Mouse (Mus musculus): ENCODE measurements around the gene Mat2a. TPM values are rescaled to one million over a fixed set of nuclear protein-coding genes. Genes with fewer than 3 reads are reported as not detected.

The Mat2a gene
- total and polyA plus RNA-seq, 3 experiments, result 319 to 3,179 (median 357) TPM

DNA sequence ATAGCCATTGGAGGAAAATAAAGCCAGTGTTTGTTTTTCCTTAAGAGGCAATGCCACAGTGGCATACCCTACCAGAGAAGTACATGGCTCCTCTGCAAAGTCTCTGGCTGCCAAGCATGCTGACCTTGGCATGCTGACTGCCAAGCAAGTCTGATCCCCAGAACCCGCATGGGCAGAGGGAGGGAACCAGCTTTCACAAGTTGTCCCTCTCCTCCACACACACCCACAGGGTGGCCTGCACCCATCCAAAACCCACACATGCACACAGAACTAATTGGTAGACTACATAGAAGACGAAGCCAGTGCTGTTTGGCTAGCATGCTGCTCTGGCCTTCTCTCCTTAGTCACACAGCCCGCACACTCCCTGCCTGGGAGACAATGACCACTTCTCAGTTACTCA is 38.3 kb upstream of the Mat2a start:
- TF ChIP-seq E2F4 (IDR thresholded peaks at IDR 0.05; ENCODE audit: borderline replicate concordance, low read depth, low read length) (no peak), MAFK (IDR thresholded peaks at IDR 0.05; ENCODE audit: borderline replicate concordance, low read depth, low read length) (no peak), ZNF384 (IDR thresholded peaks at IDR 0.05; ENCODE audit: low read depth, low read length) (no peak), ETS1 (IDR thresholded peaks at IDR 0.05; ENCODE audit: low read depth, low read length) (no peak)
- Histone ChIP-seq H3K9ac (ENCODE audit: control insufficient read depth, low read depth, low read length, poor library complexity, severe bottlenecking) (no peak overlapping the region), H3K27me3 (ENCODE audit: control insufficient read depth in 1 of 2, insufficient read depth in 2 of 2, low read length in 2 of 2) (no peaks in the 10 kb centered on the region), H3K4me1 (ENCODE audit: control insufficient read depth in 1 of 2, insufficient read depth in 2 of 2, low read length in 2 of 2) (peaks cover 35 to 42% of the 10 kb centered on the region in 2 experiments), H3K36me3 (ENCODE audit: control insufficient read depth in 1 of 2, insufficient read depth in 2 of 2, low read length in 2 of 2) (peaks cover 0 to 37% of the 10 kb centered on the region in 2 experiments; a peak in 2 of 4 replicates), H3K9me3 (replicated peaks; ENCODE audit: insufficient read depth, low read length) (no peaks in the 10 kb centered on the region), H3K4me3 (ENCODE audit: control insufficient read depth in 1 of 2, insufficient read depth in 1 of 2, low read depth in 2 of 2, low read length in 2 of 2) (no peak overlapping the region), H3K27ac (ENCODE audit: control insufficient read depth, low read depth, low read length) (no peak overlapping the region), H3K79me2 (ENCODE audit: control insufficient read depth, insufficient read depth, low read length, poor library complexity) (no peaks in the 10 kb centered on the region)
- DNase-seq (ENCODE audit: low read depth, low spot score), result no peak

- no peaks in the 10 kb centered on the region for H3K9me3 ChIP-seq (replicated peaks; ENCODE audit: insufficient read depth, low read length)
- no peaks in the 10 kb centered on the region for H3K27me3 ChIP-seq (ENCODE audit: control insufficient read depth in 1 of 2, insufficient read depth in 2 of 2, low read length in 2 of 2)
- H3K4me3 ChIP-seq (ENCODE audit: control insufficient read depth in 1 of 2, insufficient read depth in 1 of 2, low read depth in 2 of 2, low read length in 2 of 2), result no peak overlapping the region
- peaks cover 29 to 35% of the 10 kb centered on the region in 2 experiments for H3K4me1 ChIP-seq (ENCODE audit: control insufficient read depth in 1 of 2, insufficient read depth in 2 of 2, low read length in 2 of 2)
- H3K27ac ChIP-seq (ENCODE audit: control insufficient read depth, low read depth, low read length), result no peak overlapping the region
- H3K36me3 ChIP-seq (ENCODE audit: control insufficient read depth in 1 of 2, insufficient read depth in 2 of 2, low read length in 2 of 2), result peaks cover 0 to 30% of the 10 kb centered on the region in 2 experiments; a peak in 2 of 4 replicates
- no peaks in the 10 kb centered on the region for H3K79me2 ChIP-seq (ENCODE audit: control insufficient read depth, insufficient read depth, low read length, poor library complexity)
- H3K9ac ChIP-seq (ENCODE audit: control insufficient read depth, low read depth, low read length, poor library complexity, severe bottlenecking), result no peak overlapping the region
- DNase-seq (ENCODE audit: low read depth, low spot score), result no peak
- TF ChIP-seq E2F4 (IDR thresholded peaks at IDR 0.05; ENCODE audit: borderline replicate concordance, low read depth, low read length) (no peak), TCF12 (IDR thresholded peaks at IDR 0.05; ENCODE audit: low read depth, low read length) (no peak), MEF2A (IDR thresholded peaks at IDR 0.05; ENCODE audit: extremely low read depth, insufficient replicate concordance, low read depth, low read length, poor library complexity, severe bottlenecking) (no peak), ZC3H11A (IDR thresholded peaks at IDR 0.05; ENCODE audit: low read depth, low read length) (no peak), JUND (IDR thresholded peaks at IDR 0.05; ENCODE audit: low read depth, low read length) (no peak), MYB (IDR thresholded peaks at IDR 0.05; ENCODE audit: low read depth, low read length) (no peak), NRF1 (IDR thresholded peaks at IDR 0.05; ENCODE audit: insufficient read depth, low read depth, low read length, poor library complexity, severe bottlenecking) (no peak), NELFE (IDR thresholded peaks at IDR 0.05; ENCODE audit: low read depth, low read length) (no peak), GABPA (IDR thresholded peaks at IDR 0.05; ENCODE audit: low read depth, low read length) (no peak), KAT2A (conservative IDR thresholded peaks at IDR 0.05; ENCODE audit: low read depth, low read length) (no peak), MAX (IDR thresholded peaks at IDR 0.05; ENCODE audit: low read length) (no peak), USF2 (IDR thresholded peaks at IDR 0.05; ENCODE audit: borderline replicate concordance in 1 of 2, insufficient read depth in 1 of 2, low read depth in 1 of 2, low read length in 2 of 2) (no peak), RAD21 (IDR thresholded peaks at IDR 0.05; ENCODE audit: low read depth, low read length) (no peak), GATA1 (IDR thresholded peaks at IDR 0.05; ENCODE audit: low read depth, low read length) (no peak), MAFK (IDR thresholded peaks at IDR 0.05; ENCODE audit: borderline replicate concordance, low read depth, low read length) (no peak), POLR2AphosphoS2 (IDR thresholded peaks at IDR 0.05; ENCODE audit: low read length) (no peak)
Measured at GRCm38 (mm10) chr6:72476836-72477235, 37.5 kb upstream of the Mat2a start.

Measured in MEL (cell line).